ENCODE assay signal across 12 mouse cellular contexts in genomic region chr8:116116625-116117024, GRCm38 (mm10).
DNase-seq lines count a peak whose midpoint lies in the region; ATAC-seq and TF ChIP-seq lines count a peak whose summit lies in the region.
"Had no signal": no experiment of that assay in that cellular context is flagged by ENCODE, and none has a peak within 500 bp of the region (broad histone marks: within the 10 kb centered on the region; RNA-seq: fewer than 3 reads in every experiment).

No protein-coding gene starts in this region.

- H3K9ac ChIP-seq in kidney, postnatal 0 days (ENCODE audit: low read depth, low read length), result no peak overlapping the region
- H3K9ac ChIP-seq in hindbrain, embryonic 14.5 days, result no peak overlapping the region
- H3K9ac ChIP-seq in neural tube, embryonic 12.5 days, result no peak overlapping the region
- H3K9ac ChIP-seq: liver, embryonic 14.5 days had no signal

- H3K27ac ChIP-seq in kidney, postnatal 0 days, result no peak overlapping the region
- H3K27ac ChIP-seq in hindbrain, embryonic 14.5 days, result 0 out of 2 replicates have a peak overlapping the region, but pooled peaks have one; percentile 51
- no peak overlapping the region for H3K27ac ChIP-seq in neural tube, embryonic 12.5 days
- H3K27ac ChIP-seq: liver, embryonic 14.5 days had no signal

- no peaks in the 10 kb centered on the region for H3K27me3 ChIP-seq in kidney, postnatal 0 days (ENCODE audit: insufficient read depth, low read length)
- peaks cover 9% of the 10 kb centered on the region for H3K27me3 ChIP-seq in hindbrain, embryonic 14.5 days (ENCODE audit: control insufficient read depth, insufficient read depth, low read length)
- H3K27me3 ChIP-seq in neural tube, embryonic 12.5 days (replicated peaks), result no peaks in the 10 kb centered on the region

- H3K9me3 ChIP-seq in kidney, postnatal 0 days (replicated peaks; ENCODE audit: low read length), result no peaks in the 10 kb centered on the region
- no peaks in the 10 kb centered on the region for H3K9me3 ChIP-seq in hindbrain, embryonic 14.5 days (ENCODE audit: control insufficient read depth, low read length)
- no peaks in the 10 kb centered on the region for H3K9me3 ChIP-seq in neural tube, embryonic 12.5 days

- H3K4me1 ChIP-seq in kidney, postnatal 0 days (replicated peaks; ENCODE audit: insufficient read depth, low read length), result no peaks in the 10 kb centered on the region
- peaks cover 7% of the 10 kb centered on the region; the same call in 1 of the 2 replicates for H3K4me1 ChIP-seq in hindbrain, embryonic 14.5 days (replicated peaks; ENCODE audit: control insufficient read depth, insufficient read depth, low read length)
- H3K4me1 ChIP-seq in neural tube, embryonic 12.5 days, result peaks cover 10% of the 10 kb centered on the region

- H3K4me2 ChIP-seq in kidney, postnatal 0 days (ENCODE audit: low read length), result no peak overlapping the region
- H3K4me2 ChIP-seq in hindbrain, embryonic 14.5 days (replicated peaks), result peak overlapping the region; percentile 39; the same call in 1 of the 2 replicates
- H3K4me2 ChIP-seq in neural tube, embryonic 12.5 days (replicated peaks), result no peak overlapping the region; the same call in 1 of the 2 replicates

- H3K4me3 ChIP-seq in kidney, postnatal 0 days (replicated peaks; ENCODE audit: low read depth, low read length), result no peak overlapping the region
- H3K4me3 ChIP-seq in hindbrain, embryonic 14.5 days (replicated peaks; ENCODE audit: low read length), result no peak overlapping the region
- H3K4me3 ChIP-seq in neural tube, embryonic 12.5 days, result no peak overlapping the region
- H3K4me3 ChIP-seq: erythroblast, embryonic 14.5 days had no signal

- no peak for ATAC-seq in kidney, postnatal 0 days (replicated peaks; ENCODE audit: low FRiP score, low read depth)
- ATAC-seq in hindbrain, embryonic 14.5 days (ENCODE audit: low FRiP score), result peak; percentile 48; the same call in 1 of the 2 replicates
- peak; percentile 77 for ATAC-seq in neural tube, embryonic 12.5 days (ENCODE audit: low FRiP score, low read depth)
- no peak for ATAC-seq in activated CD4-positive, CD25-positive, alpha-beta regulatory T cell, adult 4 months

- peak; percentile 10 for DNase-seq in cerebellum, adult 9-10 months
- no peak for DNase-seq in cerebellum, adult 8-10 months
- DNase-seq in kidney, postnatal 0 days (ENCODE audit: low spot score), result peak; percentile 50
- DNase-seq in kidney, postnatal 4 days, result no peak
- peak; percentile 66 for DNase-seq in hindbrain, embryonic 14.5 days (ENCODE audit: low spot score)
- DNase-seq in urinary bladder, postnatal 36 days (ENCODE audit: low spot score in 2 of 2), result no peak
- DNase-seq: layer of hippocampus, adult 9-11 months; thymus, adult 18-20 months had no signal

- WGBS in kidney, postnatal 0 days, result 31% methylated on average over 7 of the region's 7 CpGs
- 13% methylated on average over 7 of the region's 7 CpGs for WGBS in hindbrain, embryonic 14.5 days
- 44% methylated on average over 7 of the region's 7 CpGs for WGBS in neural tube, embryonic 12.5 days

- no peak for TF ChIP-seq CTCF in kidney, postnatal 0 days (IDR thresholded peaks at IDR 0.05; ENCODE audit: low read depth)

- H3K36me3 ChIP-seq in kidney, postnatal 0 days (ENCODE audit: insufficient read depth, low read length), result no peaks in the 10 kb centered on the region
- H3K36me3 ChIP-seq in hindbrain, embryonic 14.5 days (replicated peaks; ENCODE audit: control insufficient read depth, insufficient read depth), result no peaks in the 10 kb centered on the region
- H3K36me3 ChIP-seq in neural tube, embryonic 12.5 days, result no peaks in the 10 kb centered on the region

Comparison
In these comparisons a context has a peak if more than half of its experiments do, and no peak if none do; other contexts are left out.
1. DNase-seq: peak in cerebellum, adult 9-10 months (single experiment), kidney, postnatal 0 days (single experiment) and hindbrain, embryonic 14.5 days (single experiment); none in cerebellum, adult 8-10 months (single experiment), kidney, postnatal 4 days (0 of 2) and urinary bladder, postnatal 36 days (0 of 2).
2. ATAC-seq: peak in hindbrain, embryonic 14.5 days (single experiment) and neural tube, embryonic 12.5 days (single experiment); none in kidney, postnatal 0 days (single experiment) and activated CD4-positive, CD25-positive, alpha-beta regulatory T cell, adult 4 months (single experiment).